Mouse (Mus musculus): ENCODE measurements around the gene Fstl4. TPM values are rescaled to one million over a fixed set of nuclear protein-coding genes. Genes with fewer than 3 reads are reported as not detected.

The Fstl4 gene
- polyA plus RNA-seq, 1 experiment: not detected

DNA sequence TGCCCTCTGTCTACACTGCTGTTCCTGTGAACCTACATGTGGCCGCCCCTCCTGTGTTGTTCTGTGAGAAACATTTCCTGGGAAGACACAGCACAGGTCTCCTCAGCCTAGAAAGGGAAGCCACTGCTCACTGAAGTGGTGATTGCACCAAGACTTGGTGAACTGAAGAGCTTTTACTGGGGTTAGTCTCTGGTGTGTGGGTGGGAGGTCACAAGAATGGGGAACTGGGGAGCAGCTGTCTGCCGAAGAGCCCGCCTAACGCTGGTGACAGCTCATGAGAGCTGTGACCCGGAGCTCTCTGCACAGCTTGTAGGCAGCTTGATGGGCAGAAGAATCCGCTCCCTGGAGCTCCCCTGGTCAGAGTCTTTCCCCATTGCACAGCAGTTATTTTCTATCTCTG lies 260.0 kb downstream of the Fstl4 start:
- Histone ChIP-seq H3K79me2 (ENCODE audit: control insufficient read depth, insufficient read depth) (no peaks in the 10 kb centered on the region), H3K27me3 (ENCODE audit: control insufficient read depth, insufficient read depth, insufficient read length) (peaks cover 6% of the 10 kb centered on the region), H3K79me3 (ENCODE audit: low read depth) (no peaks in the 10 kb centered on the region), H3K36me3 (ENCODE audit: control insufficient read depth, insufficient read depth) (no peaks in the 10 kb centered on the region), H3ac (ENCODE audit: control insufficient read depth, insufficient read length, low read depth) (no peak overlapping the region), H3K4me3 (ENCODE audit: insufficient read depth, poor library complexity, severe bottlenecking) (no peak overlapping the region)
- no peak for TF ChIP-seq MAX (IDR thresholded peaks at IDR 0.05)
- no peak for TF ChIP-seq CEBPB (IDR thresholded peaks at IDR 0.05; ENCODE audit: low read depth)
- no peak for TF ChIP-seq MYOD1 (IDR thresholded peaks at IDR 0.05; ENCODE audit: control insufficient read depth, insufficient read length, low read depth)
- TF ChIP-seq MYOG (IDR thresholded peaks at IDR 0.05; ENCODE audit: control insufficient read depth, extremely low read depth, insufficient read length): no peak
- TF ChIP-seq FOSL1 (IDR thresholded peaks at IDR 0.05; ENCODE audit: insufficient read depth, low read length, poor library complexity, severe bottlenecking): no peak
- no peak for TF ChIP-seq USF1 (IDR thresholded peaks at IDR 0.05; ENCODE audit: low read depth)
- TF ChIP-seq CTCF (IDR thresholded peaks at IDR 0.05; ENCODE audit: control insufficient read depth, insufficient read depth, insufficient read length): no peak

DNA sequence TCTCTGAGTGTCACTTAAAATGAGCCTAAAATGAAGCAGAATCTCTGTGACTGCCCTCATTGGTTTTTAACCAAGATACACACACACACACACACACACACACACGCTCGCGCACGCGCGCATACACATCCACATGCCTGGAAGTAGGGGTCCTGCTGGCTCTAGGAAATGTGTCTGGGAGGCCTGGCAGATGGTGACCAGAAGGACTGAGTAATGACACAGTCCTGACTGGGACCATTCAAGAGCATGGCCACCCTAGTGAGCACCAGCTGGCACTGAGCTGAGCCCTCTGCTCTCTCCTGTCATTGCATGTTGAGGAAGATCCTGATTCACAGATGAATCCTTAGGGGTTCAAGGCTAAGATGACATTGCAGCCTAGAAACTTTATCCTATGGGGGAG lies 261.3 kb downstream of the Fstl4 start:
- no peaks in the 10 kb centered on the region for H3K36me3 ChIP-seq (ENCODE audit: control insufficient read depth, insufficient read depth)
- H3K4me3 ChIP-seq (ENCODE audit: insufficient read depth, poor library complexity, severe bottlenecking): no peak overlapping the region
- no peaks in the 10 kb centered on the region for H3K27me3 ChIP-seq (ENCODE audit: control insufficient read depth, insufficient read depth, insufficient read length)
- no peak for TF ChIP-seq CTCF (IDR thresholded peaks at IDR 0.05; ENCODE audit: control insufficient read depth, insufficient read depth, insufficient read length)
- TF ChIP-seq MAX (IDR thresholded peaks at IDR 0.05): no peak
- TF ChIP-seq USF1 (IDR thresholded peaks at IDR 0.05; ENCODE audit: low read depth): no peak
- TF ChIP-seq MYOD1 (IDR thresholded peaks at IDR 0.05; ENCODE audit: control insufficient read depth, insufficient read length, low read depth): no peak
- TF ChIP-seq MYOG (IDR thresholded peaks at IDR 0.05; ENCODE audit: control insufficient read depth, extremely low read depth, insufficient read length): no peak
- no peaks in the 10 kb centered on the region for H3K79me3 ChIP-seq (ENCODE audit: low read depth)
- H3K79me2 ChIP-seq (ENCODE audit: control insufficient read depth, insufficient read depth): no peaks in the 10 kb centered on the region
- no peak overlapping the region for H3ac ChIP-seq (ENCODE audit: control insufficient read depth, insufficient read length, low read depth)

DNA sequence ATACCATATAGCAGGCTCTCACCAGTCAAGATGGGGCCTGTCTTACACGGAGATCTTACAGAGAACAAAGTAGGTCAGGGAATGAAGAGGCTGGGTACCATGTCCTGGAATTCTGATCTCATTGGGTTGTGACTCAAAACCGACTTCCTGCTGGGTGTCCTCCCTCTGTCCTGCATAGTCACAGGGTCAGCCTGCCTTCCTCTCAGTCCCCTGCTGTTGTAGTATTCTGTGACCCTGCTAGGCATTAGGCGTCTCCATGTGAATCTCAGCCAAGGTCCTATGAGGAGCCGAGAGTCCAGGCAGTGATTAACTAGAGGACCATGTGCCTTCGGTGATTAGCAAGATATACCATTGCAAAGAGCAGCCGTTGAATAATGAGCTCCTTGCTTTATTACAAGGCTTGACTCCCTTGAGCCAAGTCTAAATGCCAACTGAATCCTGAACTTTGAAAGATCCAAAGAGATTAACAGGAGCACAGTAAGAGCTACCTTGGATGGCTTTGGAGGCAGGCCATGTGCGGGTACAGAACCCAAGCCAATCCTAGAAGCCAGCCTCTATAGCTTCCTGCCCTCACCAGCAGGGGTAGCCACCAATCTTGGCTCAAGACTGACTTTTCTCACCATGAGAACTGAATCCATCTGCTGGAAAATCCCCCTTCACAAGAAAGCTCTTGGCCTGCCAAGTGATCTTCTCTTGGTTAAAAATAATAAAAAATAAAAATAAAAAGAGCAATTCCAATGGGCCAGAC lies 264.2 kb downstream of the Fstl4 start:
- H3K27me3 ChIP-seq (ENCODE audit: control insufficient read depth, insufficient read depth, insufficient read length): no peaks in the 10 kb centered on the region
- no peak overlapping the region for H3K4me3 ChIP-seq (ENCODE audit: insufficient read depth, poor library complexity, severe bottlenecking)
- no peaks in the 10 kb centered on the region for H3K79me3 ChIP-seq (ENCODE audit: low read depth)
- H3ac ChIP-seq (ENCODE audit: control insufficient read depth, insufficient read length, low read depth): no peak overlapping the region
- no peaks in the 10 kb centered on the region for H3K79me2 ChIP-seq (ENCODE audit: control insufficient read depth, insufficient read depth)
- no peaks in the 10 kb centered on the region for H3K36me3 ChIP-seq (ENCODE audit: control insufficient read depth, insufficient read depth)
- TF ChIP-seq USF1 (IDR thresholded peaks at IDR 0.05; ENCODE audit: low read depth): no peak
- no peak for TF ChIP-seq MYOG (IDR thresholded peaks at IDR 0.05; ENCODE audit: control insufficient read depth, extremely low read depth, insufficient read length)
- no peak for TF ChIP-seq CTCF (IDR thresholded peaks at IDR 0.05; ENCODE audit: control insufficient read depth, insufficient read depth, insufficient read length)
- no peak for TF ChIP-seq MAX (IDR thresholded peaks at IDR 0.05)
- no peak for TF ChIP-seq FOSL1 (IDR thresholded peaks at IDR 0.05; ENCODE audit: insufficient read depth, low read length, poor library complexity, severe bottlenecking)
- no peak for TF ChIP-seq CEBPB (IDR thresholded peaks at IDR 0.05; ENCODE audit: low read depth)
- TF ChIP-seq MYOD1 (IDR thresholded peaks at IDR 0.05; ENCODE audit: control insufficient read depth, insufficient read length, low read depth): no peak

DNA sequence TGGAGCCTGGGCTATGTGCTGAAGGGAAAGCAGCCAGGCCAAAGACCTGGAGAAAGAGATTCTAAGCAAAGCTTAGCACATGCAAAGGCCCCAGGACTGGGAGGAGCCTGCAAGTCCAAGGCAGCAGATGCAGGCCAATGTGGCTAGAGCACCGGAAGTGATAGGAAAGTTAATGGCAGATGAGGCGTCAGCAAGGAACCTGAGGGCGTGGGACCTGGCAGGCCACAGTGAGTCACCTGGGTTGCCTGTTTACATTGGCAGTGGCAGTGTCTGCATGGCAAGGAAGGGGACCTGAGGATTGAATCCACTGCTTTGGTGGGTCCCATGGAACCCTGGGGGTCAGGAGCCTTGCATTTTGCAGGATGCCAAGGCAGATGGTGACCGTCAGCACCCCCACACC lies 267.3 kb downstream of the Fstl4 start:
- Histone ChIP-seq H3ac (ENCODE audit: control insufficient read depth, insufficient read length, low read depth) (no peak overlapping the region), H3K4me3 (ENCODE audit: insufficient read depth, poor library complexity, severe bottlenecking) (no peak overlapping the region), H3K36me3 (ENCODE audit: control insufficient read depth, insufficient read depth) (no peaks in the 10 kb centered on the region), H3K79me2 (ENCODE audit: control insufficient read depth, insufficient read depth) (no peaks in the 10 kb centered on the region), H3K27me3 (ENCODE audit: control insufficient read depth, insufficient read depth, insufficient read length) (no peaks in the 10 kb centered on the region), H3K79me3 (ENCODE audit: low read depth) (no peaks in the 10 kb centered on the region)
- no peak for TF ChIP-seq MYOG (IDR thresholded peaks at IDR 0.05; ENCODE audit: control insufficient read depth, extremely low read depth, insufficient read length)
- no peak for TF ChIP-seq MAX (IDR thresholded peaks at IDR 0.05)
- no peak for TF ChIP-seq USF1 (IDR thresholded peaks at IDR 0.05; ENCODE audit: low read depth)
- TF ChIP-seq MYOD1 (IDR thresholded peaks at IDR 0.05; ENCODE audit: control insufficient read depth, insufficient read length, low read depth): no peak
- no peak for TF ChIP-seq FOSL1 (IDR thresholded peaks at IDR 0.05; ENCODE audit: insufficient read depth, low read length, poor library complexity, severe bottlenecking)
- no peak for TF ChIP-seq CTCF (IDR thresholded peaks at IDR 0.05; ENCODE audit: control insufficient read depth, insufficient read depth, insufficient read length)
- no peak for TF ChIP-seq CEBPB (IDR thresholded peaks at IDR 0.05; ENCODE audit: low read depth)

DNA sequence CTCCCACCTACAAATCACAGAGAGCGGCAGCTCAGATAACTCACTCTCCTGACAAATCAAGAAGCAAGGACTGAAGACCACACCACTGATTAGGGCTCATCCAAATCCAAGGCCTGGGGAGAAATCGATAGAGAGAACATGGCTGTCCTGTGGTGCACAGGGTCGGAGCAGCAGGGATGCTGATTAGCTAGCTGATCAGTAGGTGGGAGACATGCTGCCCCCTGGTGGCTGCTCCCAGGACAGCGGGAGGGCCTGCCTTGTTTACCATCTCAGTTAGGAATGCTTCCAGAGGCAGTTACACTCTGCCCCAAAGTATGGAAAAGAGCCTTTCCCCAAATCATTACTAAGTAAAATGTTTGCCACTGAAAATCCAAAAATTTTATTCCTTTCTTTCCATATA lies 267.9 kb downstream of the Fstl4 start:
- no peaks in the 10 kb centered on the region for H3K27me3 ChIP-seq (ENCODE audit: control insufficient read depth, insufficient read depth, insufficient read length)
- H3K36me3 ChIP-seq (ENCODE audit: control insufficient read depth, insufficient read depth): no peaks in the 10 kb centered on the region
- no peak for TF ChIP-seq FOSL1 (IDR thresholded peaks at IDR 0.05; ENCODE audit: insufficient read depth, low read length, poor library complexity, severe bottlenecking)
- no peak for TF ChIP-seq MAX (IDR thresholded peaks at IDR 0.05)
- no peak for TF ChIP-seq MYOD1 (IDR thresholded peaks at IDR 0.05; ENCODE audit: control insufficient read depth, insufficient read length, low read depth)
- peak; percentile 87 for TF ChIP-seq CTCF (IDR thresholded peaks at IDR 0.05; ENCODE audit: control insufficient read depth, insufficient read depth, insufficient read length)
- H3K79me2 ChIP-seq (ENCODE audit: control insufficient read depth, insufficient read depth): no peaks in the 10 kb centered on the region
- no peak overlapping the region for H3ac ChIP-seq (ENCODE audit: control insufficient read depth, insufficient read length, low read depth)
- no peaks in the 10 kb centered on the region for H3K79me3 ChIP-seq (ENCODE audit: low read depth)
- H3K4me3 ChIP-seq (ENCODE audit: insufficient read depth, poor library complexity, severe bottlenecking): no peak overlapping the region

DNA sequence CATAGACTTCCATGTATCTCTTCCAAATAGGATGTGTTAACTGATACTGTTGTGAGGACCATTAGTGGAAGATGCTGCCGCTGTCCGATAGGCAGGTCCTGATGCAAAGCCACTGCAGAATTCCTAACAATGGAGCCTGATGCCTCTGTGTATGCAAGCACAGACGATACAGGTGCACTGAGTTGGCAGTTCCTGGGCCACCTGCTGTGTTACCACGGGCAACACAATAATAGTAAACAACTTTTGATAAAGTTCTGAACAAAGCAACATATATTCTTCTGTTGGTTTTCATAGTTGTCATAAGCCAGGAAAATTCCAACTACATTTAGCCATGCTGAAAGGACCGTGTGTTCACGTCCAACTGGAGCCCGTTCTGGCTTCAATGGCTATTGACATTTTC lies 271.0 kb downstream of the Fstl4 start:
- Histone ChIP-seq H3K79me2 (ENCODE audit: control insufficient read depth, insufficient read depth) (no peaks in the 10 kb centered on the region), H3ac (ENCODE audit: control insufficient read depth, insufficient read length, low read depth) (no peak overlapping the region), H3K36me3 (ENCODE audit: control insufficient read depth, insufficient read depth) (no peaks in the 10 kb centered on the region), H3K79me3 (ENCODE audit: low read depth) (no peaks in the 10 kb centered on the region), H3K4me3 (ENCODE audit: insufficient read depth, poor library complexity, severe bottlenecking) (no peak overlapping the region), H3K27me3 (ENCODE audit: control insufficient read depth, insufficient read depth, insufficient read length) (peaks cover 17% of the 10 kb centered on the region)
- TF ChIP-seq FOSL1 (IDR thresholded peaks at IDR 0.05; ENCODE audit: insufficient read depth, low read length, poor library complexity, severe bottlenecking): no peak
